Mouse (Mus musculus) lung, adult 18-20 months (tissue): ENCODE results near the gene Crxos.
"Not testable (repeated sequence)": the region's sequence is repeated elsewhere in the genome, so short reads cannot be mapped to it uniquely, and the experiment has no call there.

Experiments used
- DNase-seq, 2 experiments: peaks; one replicate each; pipeline ENCODE4 v3.0.0; 2022; ENCODE audit warnings: mixed read lengths in 2 of 2

Gene Crxos

DNA sequence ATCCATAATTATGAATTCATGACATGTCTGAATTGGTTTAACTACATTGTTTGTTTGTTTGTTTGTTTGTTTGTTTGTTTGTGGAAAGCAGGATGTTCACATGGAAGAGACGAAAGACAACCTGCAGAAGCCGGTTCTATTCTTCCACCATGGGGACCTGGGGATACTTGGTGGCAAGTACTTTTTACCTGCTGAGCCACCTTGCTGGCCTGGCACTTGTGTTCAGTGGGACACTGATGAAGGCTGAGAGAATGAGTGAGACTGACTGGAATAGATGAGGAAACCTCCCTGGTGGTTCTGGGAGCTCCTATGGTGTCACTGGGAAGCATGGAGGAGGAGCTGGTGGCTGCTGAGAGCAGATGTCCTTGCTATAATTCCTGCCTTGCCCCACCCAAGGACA is at the start of gene Crxos:
TSS of gene Crxos (plus strand) at position 301 of the 400 bp plus-strand sequence.
- DNase-seq: no peak

DNA sequence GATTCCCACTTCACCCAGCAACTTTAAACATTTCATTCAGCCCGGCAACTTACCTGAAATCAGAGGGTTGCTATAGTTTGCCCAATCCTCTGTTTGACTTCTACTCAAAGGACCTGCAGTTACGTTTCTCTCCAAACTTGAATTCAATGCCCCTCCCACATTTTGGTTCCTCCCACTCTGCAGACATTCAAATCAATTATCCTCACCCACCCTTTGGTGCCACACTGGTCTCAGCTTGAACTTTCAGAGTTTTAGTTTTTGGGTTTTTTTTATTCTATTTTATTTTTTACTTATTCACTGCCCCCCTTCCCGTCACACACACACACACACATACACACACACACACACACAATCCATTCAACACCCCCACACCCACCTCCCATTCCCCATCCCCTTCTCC is 42.8 kb upstream of the Crxos start, which contains the start of gene Obox6:
TSS of gene Obox6 (minus strand) at position 101 of the 400 bp plus-strand sequence.
- DNase-seq: no peak

DNA sequence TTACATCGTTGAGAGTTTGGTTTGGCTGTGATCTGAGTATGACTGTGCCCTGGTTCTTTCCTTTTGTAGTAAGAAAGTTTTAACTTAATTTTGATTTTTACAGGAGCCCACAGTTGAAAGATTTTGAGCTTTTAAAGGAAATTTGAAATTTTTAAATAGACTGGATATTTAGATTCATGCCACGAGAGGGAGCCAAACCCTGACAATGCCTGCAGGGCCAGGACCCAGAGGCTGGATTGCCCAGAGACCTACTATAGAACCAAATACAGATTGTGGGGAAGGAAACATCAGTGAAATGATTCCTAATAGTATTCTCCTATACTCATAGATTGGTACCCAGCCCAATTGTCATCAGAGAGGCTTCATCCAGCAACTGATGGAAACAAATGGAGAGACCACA is 22.8 kb upstream of the Crxos start:
- DNase-seq: no peak

DNA sequence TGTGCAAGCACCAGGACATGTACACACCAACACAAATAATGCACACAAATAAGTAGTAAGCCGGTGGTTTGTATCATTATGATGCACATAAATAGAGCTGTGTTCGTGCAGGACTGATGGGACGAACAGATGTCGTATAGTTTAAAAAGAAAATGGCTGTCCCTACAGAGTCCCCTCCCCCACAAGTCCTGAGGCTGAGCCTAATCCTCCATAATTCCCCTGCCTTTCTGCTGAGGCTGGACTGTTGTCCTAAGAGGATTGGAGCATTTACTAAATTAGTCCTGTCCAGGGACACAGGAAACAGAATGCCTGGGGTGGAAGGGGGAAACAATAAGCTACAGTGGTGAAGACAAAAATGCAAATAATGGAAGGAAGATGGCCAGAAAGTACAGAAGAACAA is 18.3 kb upstream of the Crxos start:
- DNase-seq: no peak

DNA sequence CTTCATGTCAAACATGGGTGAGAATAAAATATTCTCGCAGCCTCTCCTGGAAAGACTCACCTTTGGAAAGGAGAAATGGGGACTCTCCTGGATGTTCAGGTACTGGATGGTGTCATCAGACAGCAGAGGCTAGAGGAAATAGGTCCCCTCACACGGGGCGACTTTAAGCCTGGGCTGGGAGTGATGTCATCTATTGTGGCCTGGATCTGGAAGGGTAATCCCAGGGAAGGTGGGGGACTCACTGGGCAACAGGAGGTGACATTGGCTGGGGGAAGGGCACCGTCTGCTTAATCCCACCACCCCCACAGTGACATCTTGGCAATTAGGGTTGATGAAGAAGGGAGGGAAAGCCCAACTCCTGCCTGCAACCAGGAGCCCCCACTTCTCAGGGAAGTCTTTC is 2.7 kb upstream of the Crxos start, which contains the start of gene Crx:
TSS of gene Crx (minus strand) at position 213 of the 400 bp plus-strand sequence.
- DNase-seq: no peak

DNA sequence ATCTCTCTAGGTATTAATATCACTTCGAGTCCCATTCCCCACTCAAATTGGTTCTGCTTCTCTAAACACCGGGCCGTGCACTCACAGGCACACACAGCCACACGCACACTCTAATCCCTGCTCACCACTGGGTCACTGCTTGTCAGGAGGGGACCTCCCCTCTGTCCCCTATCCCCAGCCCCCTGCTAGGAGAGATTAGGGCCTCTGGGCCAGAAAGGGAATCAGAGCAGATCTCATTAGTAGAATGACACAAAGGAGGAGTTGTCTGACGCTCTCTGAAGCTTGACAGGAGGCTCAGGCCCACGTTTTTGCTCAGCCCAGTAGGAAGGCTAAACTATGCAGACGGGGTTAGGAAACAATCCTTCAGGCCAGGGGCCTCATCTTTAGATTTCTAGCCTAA is 1.0 kb upstream of the Crxos start:
- no peak for DNase-seq

DNA sequence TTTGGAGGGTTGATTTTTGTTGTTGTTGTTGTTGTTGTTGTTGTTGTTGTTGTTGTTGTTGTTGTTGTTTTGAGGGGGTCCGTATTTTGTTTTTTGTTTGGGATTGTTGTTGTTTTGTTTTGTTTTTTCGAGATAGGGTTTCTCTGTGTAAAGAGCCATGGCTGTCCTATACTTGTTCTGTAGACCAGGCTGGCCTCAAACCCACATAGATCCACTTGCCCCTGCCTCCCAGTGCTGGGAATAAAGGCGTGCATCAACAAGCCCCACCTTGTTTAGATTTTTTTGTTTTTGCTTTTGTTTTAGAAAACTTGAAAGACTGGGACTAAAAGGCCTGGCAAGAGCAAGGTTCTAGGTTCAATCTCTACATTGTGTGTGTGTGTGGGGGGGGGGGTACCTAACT is 586 bp upstream of the Crxos start:
- DNase-seq: no peak

DNA sequence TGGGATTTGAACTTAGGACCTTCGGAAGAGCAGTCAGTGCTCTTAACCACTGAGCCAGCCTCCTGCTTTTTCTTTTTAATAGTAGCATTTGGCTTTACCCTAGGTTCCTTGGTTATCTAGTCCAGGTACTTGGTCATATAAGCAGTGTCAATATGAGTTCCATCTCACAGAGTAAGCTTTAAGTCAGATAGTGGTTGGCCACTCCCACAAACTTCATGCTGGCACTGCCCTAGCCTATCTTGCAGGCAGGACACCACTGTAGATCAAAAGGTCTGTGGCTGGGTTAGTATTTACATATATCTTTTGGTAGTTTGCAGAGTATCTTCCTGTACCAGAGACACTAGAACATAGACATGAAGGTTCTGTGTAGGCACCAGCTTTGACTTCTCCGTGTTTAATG is 1.7 kb downstream of the Crxos start:
- DNase-seq: no peak

DNA sequence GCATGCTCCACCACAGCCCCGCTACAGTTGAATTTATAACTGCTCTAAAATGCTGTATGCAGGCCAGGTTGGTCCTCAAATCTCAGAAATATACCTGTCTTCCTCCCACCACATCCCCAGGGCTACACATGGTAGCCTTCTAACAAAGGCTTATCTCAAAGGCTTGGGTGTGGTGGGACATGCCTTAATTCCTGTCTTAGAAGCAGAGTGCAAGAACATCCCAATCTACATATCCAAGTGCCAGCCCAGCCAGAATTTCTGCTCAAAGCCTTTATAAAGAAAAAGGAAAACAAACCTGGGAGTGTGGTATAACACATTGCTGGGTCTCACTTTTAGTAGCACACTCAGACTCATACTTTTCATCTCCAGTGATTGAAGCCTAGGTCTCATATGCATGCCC is 11.8 kb downstream of the Crxos start:
- DNase-seq: no peak

DNA sequence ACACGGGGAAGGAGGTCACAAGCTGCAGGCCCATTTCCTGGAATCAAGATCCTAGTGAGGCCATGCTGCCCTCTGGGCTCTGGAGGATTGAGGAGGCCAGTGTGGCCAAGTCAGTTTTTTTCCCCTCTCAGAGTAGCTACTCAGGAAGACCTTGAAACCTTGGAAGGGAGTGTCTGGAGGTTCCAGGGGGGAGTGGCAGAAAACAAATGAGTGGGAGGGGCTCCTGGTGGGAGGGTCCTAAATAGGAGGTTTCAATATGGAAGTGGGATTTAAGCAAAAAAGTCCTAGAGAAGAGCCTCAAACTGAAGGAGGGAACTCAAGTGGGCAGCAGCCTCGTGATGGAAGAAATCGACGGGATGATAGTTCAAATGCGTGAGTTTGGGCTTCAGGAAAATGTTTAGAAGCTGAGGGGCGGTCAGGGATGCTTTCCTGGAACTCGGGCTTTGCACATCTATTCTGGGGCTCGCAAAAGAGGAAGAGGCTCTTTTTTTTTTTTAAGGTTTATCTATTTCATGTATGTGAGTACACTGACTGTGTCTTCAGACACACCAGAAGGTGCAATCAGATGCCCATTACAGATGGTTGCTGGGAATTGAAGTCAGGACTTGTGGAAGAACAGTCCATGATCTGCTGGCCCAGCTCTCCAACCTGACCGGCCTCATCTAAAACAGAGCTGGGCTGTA is 19.1 kb downstream of the Crxos start:
- DNase-seq: no peak

DNA sequence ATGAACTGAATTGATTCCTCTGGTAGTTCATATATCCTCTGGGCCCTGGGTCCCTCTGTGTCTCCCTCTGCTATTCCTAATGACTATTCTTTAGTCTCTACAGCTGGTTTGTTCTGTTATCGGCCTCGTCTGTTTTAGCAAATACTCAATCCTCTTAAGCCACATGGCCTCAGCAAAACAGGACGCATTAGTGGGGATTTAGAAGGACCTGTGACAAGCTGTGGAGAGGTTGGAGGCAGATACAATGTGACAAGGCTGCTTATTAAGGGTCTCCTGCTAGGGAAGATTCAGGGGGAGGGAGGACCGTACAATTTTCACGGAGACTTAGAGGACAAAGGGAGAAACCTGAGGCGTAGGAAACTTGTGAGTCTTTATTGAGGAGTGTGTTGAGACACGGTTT is 23.4 kb downstream of the Crxos start:
- no peak for DNase-seq

DNA sequence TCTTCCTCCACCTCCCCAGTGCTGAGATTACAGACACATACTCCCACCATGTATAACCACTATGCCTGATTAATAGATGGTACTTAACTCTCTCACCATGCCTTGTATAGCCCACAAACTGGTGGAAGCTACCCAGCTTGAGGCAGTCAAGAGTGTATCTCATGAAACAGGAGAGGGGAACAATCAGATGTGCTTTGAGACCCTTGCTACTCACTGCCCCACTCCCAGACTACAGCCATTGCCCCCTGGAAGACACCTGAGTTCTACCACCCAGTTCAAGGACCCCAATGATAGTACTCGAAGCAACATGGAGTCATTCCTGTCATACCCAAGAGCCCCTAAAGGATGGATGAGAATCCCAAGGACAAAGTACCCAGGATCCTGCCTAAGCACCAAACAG is 24.2 kb downstream of the Crxos start:
- DNase-seq: no peak

DNA sequence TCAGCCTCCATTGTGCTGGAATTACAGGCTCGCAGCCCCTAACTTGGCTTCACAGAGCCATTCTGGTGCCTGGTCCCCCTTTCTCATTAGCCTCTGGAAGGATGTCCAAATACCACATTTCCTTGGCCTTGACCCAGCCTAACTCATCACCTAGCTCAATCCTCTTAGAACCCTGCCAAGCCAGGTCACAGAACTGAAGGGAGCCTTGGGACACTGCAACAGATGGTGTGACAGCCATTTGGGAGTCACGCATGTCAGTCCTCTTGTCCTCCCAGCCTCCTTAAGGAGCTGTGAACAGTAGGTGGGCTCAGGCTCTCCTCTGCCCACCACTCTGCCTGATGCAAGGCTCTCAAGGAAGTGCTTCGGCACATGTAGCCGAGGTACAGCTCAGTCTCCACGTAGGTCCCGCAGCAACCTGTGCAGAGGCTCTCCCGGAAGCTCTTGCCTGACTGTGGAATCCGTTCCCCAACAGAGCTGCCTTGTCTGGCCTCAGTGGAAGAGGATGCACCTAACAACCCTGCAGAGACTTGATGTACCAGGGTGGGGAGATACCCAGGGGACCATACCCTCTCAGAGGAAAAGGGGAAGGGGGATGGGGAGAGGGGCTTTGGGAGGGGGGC is 25.7 kb downstream of the Crxos start:
- DNase-seq: no peak

DNA sequence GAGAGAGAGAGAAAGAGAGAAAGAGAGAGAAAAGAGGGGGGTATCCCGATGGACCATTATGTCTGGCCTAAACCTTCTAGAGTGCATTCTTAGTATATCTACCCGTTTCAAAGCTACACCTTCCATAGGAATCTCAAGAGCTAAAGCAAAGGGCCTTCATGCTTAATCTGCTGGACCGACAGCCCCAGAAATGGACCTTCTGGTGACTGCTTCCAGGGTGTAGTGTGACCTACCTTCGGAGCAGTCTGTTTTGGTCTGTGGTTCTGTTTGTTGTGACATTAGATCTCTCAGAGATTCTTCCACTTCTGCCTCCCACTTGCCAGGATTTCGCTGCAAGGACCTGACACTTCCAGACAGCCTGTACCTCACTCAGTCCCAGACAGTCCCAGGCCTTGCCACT is 28.1 kb downstream of the Crxos start:
- DNase-seq: no peak

DNA sequence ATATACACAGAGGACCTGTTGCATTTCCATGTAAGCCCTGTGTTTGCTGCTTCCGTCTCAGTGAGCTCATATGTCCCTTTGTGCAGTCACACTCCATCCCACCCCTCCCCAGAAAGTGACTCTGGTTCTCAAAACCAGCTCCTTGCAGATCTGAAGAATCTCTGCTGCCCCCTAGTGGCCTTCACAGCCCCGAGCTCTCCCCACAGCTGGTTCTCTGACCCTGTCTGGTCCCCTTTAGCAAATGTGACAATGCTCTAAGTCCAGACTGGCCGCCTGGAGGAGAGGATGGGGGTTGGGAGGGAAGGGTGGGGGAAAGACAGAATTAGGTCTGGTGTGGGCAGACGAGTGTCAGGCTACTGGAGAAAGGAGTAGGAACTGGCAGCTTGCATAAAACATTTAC is 29.8 kb downstream of the Crxos start:
- DNase-seq: peak; percentile 53 to 59

DNA sequence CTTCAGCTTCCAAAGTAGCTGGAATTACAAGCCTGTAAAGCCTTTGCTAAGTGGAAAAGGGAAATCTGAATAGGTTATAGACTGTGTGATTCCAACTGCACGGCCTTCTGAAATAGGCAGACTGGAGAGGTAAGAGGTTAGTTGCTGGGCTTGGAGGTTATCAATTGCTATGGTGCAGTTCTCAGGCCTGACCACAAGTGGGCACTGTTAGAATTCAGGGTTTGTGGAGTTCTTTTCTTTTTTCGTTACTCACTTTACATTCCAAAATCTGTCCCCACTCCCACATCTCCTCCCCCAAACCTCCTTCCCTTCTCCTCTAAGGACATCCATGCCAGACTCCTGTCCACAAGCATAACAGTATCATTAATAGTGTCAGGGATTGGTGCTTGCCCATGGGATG is 31.8 kb downstream of the Crxos start:
- DNase-seq: peak; percentile 26 to 27

DNA sequence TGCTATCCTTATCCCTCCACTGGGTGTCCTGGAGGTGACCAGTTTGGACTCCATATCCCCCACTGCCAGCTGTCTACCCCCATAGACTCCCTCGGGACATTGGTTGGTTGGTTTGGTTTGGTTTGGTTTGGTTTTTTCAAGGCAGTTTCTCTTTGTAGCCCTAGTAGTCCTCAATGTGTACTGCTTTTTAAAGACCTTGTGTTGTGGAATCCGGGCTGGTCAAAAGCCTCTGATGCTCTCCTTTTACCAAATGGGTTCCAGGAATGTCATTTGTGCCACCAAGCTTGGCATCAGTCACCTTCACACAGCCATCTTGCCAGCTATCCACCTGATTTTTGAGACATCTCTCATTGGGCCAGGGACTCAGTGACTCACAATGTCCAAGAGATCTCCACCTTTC is 32.3 kb downstream of the Crxos start:
- no peak for DNase-seq

DNA sequence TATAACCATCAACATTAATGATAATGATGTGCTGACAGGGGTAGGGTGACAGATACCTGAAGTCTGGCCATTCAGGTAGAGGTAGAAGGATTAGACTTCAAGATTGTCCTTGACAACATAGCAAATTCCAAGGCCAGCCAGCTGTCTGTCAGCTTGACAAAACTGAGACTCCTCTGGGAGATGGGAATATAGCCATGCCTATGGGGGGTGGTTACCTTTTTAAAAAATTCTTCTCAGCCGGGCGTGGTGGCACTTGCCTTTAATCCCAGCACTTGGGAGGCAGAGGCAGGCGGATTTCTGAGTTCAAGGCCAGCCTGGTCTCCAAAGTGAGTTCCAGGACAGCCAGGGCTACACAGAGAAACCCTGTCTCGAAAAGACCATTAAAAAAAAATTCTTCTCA is 33.3 kb downstream of the Crxos start:
- not testable (repeated sequence) for DNase-seq

DNA sequence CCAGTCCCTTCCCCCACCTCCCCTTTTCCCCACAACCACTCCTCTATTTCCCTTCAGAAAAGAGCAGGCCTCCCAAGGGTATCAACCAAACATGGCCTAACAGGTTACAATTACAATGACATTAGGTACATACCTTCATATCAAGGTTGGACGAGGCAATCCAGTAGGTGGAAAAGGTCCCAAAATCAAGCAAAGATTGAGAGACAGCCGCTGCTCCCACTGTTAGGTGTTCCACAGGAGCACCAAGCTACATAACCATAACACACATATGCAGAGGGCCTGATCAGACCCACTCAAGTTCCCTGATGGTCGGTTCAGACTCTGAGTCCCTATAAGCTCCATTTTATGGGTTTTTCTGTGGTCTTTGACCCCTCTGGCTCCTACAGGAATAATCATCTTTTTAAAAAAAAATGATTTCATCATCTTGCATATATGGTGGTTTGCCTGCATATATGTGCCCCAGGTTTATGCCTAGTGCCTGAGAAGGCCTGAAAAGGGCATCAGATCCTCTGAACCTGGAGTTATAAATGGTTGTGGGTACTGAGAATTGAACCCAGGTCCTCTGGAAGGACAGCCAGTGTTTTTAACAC is 33.8 kb downstream of the Crxos start:
- no peak for DNase-seq

DNA sequence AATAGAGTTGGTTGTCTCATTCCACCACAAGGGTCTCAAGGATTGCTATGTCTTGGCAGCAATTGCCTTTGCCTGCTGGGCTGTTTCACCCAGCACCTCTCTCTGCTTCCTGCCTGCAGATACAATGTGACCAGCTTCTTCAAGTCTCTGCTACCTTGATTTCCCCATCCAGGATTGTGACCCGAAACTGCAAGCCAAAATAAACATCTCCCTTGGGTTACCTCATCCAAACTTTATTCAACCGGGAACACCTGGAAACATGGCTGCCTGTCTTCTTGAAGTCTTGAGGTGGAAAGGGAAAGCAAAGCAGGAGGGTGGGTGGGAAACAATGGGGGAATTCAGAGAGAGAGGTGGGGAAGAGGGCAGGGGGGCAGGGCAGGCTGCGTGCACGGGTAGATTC is 34.6 kb downstream of the Crxos start:
- no peak for DNase-seq

DNA sequence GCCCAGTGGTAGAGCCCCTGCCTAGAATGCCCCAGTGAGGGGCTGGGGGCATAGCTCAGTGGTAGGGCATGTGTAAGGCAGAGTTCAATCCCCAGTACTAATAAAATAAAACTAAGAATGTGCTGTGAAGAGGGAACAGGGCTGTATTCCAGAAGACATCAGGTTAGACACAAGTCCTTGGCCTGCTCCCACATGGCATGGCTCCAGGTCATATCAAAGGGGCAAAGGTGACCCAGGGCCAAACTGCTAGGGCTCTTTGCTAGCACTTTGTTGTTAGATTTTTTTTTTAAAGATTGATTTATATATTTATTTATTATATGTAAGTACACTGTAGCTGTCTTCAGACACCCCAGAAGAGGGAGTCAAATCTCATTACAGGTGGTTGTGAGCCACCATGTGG is 36.0 kb downstream of the Crxos start:
- no peak for DNase-seq

DNA sequence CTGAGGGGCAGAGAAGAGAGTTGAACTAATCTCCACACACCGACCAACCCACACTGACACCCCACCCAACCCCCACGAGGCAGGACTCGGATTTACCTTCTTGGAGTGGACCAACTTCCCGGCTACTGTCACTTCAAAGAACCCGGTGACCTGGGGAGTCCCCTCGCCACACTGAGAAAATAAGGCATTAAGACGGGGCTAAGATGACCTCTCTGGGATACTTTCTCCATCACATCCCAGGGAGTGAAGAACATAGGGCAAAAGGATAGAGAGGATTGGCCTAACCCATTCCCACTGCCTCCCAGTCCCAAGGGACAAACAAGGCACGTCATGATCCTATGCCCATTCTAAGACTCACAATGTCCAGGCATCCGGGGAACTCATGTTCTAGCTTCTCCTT is 37.5 kb downstream of the Crxos start:
- DNase-seq: no peak

DNA sequence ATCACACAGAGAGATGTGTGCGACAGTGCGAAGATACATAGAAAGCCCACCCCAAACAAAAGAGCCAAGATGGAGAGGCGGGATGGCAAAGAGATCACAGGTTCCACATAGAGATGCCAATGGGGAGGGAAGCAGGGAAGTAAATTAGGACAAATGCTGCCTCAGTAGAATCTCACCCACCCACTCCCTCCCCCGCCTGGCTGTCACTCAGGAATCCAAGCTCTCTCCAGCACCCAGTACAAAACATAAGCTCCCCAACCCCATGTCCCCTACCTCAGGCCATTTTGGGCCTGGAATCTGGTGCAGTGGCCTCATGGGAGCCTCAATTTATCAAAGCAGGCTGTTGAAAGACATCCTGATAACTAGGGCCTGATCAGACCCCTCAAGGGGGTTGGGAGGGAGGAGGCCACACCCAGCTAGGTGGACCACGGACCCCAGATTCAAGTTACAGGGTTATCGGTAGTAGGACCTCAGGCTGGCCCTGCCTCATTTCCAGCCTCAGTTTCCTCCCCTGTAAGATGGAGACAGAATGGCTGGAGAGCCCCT is 38.3 kb downstream of the Crxos start:
- DNase-seq: no peak

DNA sequence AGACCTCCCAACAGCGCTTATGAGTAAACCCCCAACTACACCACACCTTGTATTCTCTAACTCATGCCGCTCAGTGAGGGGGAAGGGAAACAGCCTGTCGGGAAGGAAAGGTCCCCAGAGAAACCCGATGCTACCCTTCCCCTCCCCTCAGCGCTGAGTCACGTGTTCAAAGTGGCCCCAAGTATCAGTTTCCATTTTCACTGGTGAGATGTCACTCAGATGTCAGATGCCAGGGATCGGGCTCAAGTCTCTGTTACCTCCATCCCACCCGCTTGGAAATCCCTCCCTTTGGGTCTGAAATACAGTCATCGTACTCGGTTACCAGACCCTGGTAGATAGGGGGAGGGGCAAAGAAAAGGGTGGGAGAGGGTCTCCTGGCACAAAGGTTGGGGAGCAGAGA is 39.4 kb downstream of the Crxos start:
- peak; percentile 56 to 66 for DNase-seq
